Mouse (Mus musculus) embryonic facial prominence, embryonic 14.5 days (tissue): Measurements from ENCODE around the gene Msi2. TPM values are rescaled to one million over a fixed set of nuclear protein-coding genes. Genes with fewer than 3 reads are reported as not detected.

Experiments
- ATAC-seq: fragments of 200-750 bp; cut with Nextera tagmentation; 2 replicates; pipeline ENCODE4 v1.8.0; 2017; ENCODE audit warnings: low read depth, moderate number of reproducible peaks, moderate TSS enrichment
- DNase-seq: peaks from one replicate; pipeline ENCODE4 v3.0.0-alpha.2; 2015; ENCODE audit warnings: low spot score
- H3K27ac ChIP-seq: fragments of 300-500 bp; sonication (generic); replicated peaks from 2 replicates; pipeline ENCODE4 v1.5.1; 2014; ENCODE audit warnings: low read depth, mild to moderate bottlenecking, low read length, moderate library complexity
- H3K27me3 ChIP-seq: fragments of 300-500 bp; sonication (generic); replicated peaks from 2 replicates; pipeline ENCODE4 v1.6.1; 2014; ENCODE audit warnings: low read length; ENCODE audit not compliant: control insufficient read depth, insufficient read depth
- H3K36me3 ChIP-seq: fragments of 300-500 bp; sonication (generic); 2 replicates; pipeline ENCODE4 v1.6.1; 2014; ENCODE audit warnings: low read length, mixed read lengths; ENCODE audit not compliant: control insufficient read depth, insufficient read depth
- H3K4me1 ChIP-seq: fragments of 300-500 bp; sonication (generic); 2 replicates; pipeline ENCODE4 v1.6.1; 2014; ENCODE audit warnings: antibody characterized with exemption, low read length; ENCODE audit not compliant: control insufficient read depth, insufficient read depth
- H3K4me2 ChIP-seq: fragments of 300-500 bp; sonication (generic); 2 replicates; pipeline ENCODE4 v1.6.1; 2014; ENCODE audit warnings: low read depth, mild to moderate bottlenecking, low read length, moderate library complexity, mixed read lengths
- H3K4me3 ChIP-seq: fragments of 300-500 bp; sonication (generic); 2 replicates; pipeline ENCODE4 v1.5.1; 2014; ENCODE audit warnings: low read depth, mild to moderate bottlenecking, low read length
- H3K9ac ChIP-seq: fragments of 300-500 bp; sonication (generic); 2 replicates; pipeline ENCODE4 v1.6.1; 2014; ENCODE audit warnings: low read depth, mild to moderate bottlenecking, low read length, moderate library complexity, mixed read lengths
- H3K9me3 ChIP-seq: fragments of 300-500 bp; sonication (generic); 2 replicates; pipeline ENCODE4 v1.6.1; 2016; ENCODE audit warnings: low read length; ENCODE audit not compliant: control insufficient read depth
- WGBS: fragments of 180-500 bp; shearing (Covaris S2); extraction: QIAGEN DNeasy Blood & Tissue Kit; methylation state at CpG from one replicate; pipeline ENCODE4 v1.1.7; 2014; 5-methylcytosine and 5-hydroxymethylcytosine counted together
- polyA plus RNA-seq: library from polyadenylated mRNA; unstranded; fragments of >200 nt; fragmentation: Nextera tagmentation; extraction: Ambion mirVana; gene quantifications from 2 replicates; pipeline ENCODE4 v1.2.1, GENCODE M21; 2014

Gene Msi2
- polyA plus RNA-seq, 1 experiment from 2014 or later = 15.2 TPM

DNA sequence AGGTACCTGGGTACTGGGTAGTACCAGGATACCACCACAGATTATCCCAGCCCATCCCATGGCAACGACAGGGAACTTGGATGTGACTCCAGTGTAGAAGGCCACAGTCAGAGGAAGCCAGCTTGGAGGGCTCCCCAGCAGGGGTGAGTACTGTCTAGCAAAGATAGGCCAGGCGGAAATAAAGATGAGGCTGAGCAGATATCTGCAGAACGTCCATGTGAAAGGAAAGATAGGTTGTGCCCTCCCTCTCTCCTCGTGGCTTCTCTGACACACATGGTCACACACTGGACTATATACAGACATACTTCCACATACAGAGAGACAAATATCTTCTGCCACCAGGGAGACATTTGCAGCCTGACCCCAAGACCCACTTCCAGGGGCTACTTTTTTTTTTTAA, 350.8 kb downstream of the Msi2 start:
- 89% methylated on average over 4 of the region's 4 CpGs for WGBS
- H3K36me3 ChIP-seq = peaks cover 23% of the 10 kb centered on the region; the same call in 1 of the 2 replicates
- no peak overlapping the region for H3K27ac ChIP-seq
- H3K9ac ChIP-seq = no peak overlapping the region
- ATAC-seq (no peak), DNase-seq (no peak)
- H3K4me1 ChIP-seq = no peaks in the 10 kb centered on the region
- no peak overlapping the region for H3K4me3 ChIP-seq
- no peaks in the 10 kb centered on the region for H3K9me3 ChIP-seq
- H3K4me2 ChIP-seq = no peak overlapping the region
- H3K27me3 ChIP-seq = no peaks in the 10 kb centered on the region

DNA sequence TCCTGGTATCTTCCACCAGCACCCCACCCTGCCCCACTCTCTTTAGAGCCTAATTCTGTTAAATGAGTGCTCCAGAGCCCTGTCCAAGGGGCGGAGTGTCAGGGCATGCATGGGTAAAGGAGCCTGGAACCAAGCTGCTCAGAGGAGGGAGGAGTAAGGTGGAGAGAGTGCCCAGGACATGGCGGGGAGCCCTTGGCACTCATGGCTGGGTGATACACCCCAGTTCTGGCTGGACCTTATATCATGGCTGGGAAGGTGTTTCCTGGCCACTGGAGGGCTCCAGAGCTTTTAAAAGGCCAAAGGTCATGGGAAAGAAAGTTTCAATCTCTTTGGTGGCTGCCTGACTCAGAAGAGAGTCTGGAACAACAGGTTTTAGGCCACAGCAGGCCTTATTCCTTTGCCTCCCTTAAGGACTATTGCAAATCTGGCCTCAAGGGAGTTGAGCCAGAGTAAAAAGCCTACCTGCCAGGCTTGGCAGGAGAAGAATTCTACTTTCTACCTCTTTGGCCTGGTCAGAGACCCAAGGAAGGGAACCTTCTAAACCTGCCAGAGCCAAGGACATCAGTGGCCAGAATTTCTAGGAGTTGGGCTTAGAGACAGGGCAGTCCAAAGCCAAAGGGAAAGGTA, 352.3 kb downstream of the Msi2 start:
- H3K9me3 ChIP-seq = no peaks in the 10 kb centered on the region
- peaks cover 24% of the 10 kb centered on the region; the same call in 1 of the 2 replicates for H3K36me3 ChIP-seq
- no peak overlapping the region for H3K4me2 ChIP-seq
- no peaks in the 10 kb centered on the region for H3K4me1 ChIP-seq
- no peak overlapping the region for H3K4me3 ChIP-seq
- ATAC-seq = no peak
- H3K27ac ChIP-seq = no peak overlapping the region
- DNase-seq = no peak
- H3K9ac ChIP-seq = no peak overlapping the region
- WGBS = 97% methylated on average over 2 of the region's 2 CpGs
- no peaks in the 10 kb centered on the region for H3K27me3 ChIP-seq

- Histone ChIP-seq H3K4me1 (no peaks in the 10 kb centered on the region), H3K4me2 (no peak overlapping the region), H3K9ac (no peak overlapping the region), H3K27me3 (no peaks in the 10 kb centered on the region), H3K36me3 (peaks cover 24% of the 10 kb centered on the region; the same call in 1 of the 2 replicates), H3K4me3 (no peak overlapping the region), H3K27ac (no peak overlapping the region), H3K9me3 (no peaks in the 10 kb centered on the region)
- WGBS = 96% methylated on average over 3 of the region's 3 CpGs
- no peak for DNase-seq
- no peak for ATAC-seq
Measured at GRCm38 (mm10) chr11:88364231-88364630, 354.1 kb downstream of the Msi2 start.

DNA sequence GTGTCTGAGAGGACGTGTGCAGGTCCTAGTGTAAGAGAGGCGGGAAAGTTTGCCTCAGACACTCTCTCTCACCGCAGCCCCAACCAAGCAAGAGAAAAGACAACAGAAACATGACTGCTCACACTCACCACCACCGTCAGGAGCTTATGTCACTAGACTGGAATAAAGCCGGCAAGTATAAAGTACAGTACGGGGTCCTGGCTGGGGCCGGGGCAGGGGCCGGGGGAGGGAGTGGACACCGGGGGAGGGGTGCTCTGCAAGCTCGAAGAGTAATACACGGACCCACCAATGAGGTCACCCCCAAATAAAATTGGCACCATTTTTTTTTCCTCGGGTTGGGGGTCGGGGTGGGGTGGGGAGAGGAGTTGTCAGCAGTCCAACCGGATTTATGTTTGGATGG, 354.8 kb downstream of the Msi2 start:
- 80% methylated on average over 14 of the region's 14 CpGs for WGBS
- Histone ChIP-seq H3K9ac (no peak overlapping the region), H3K4me1 (no peaks in the 10 kb centered on the region), H3K27ac (no peak overlapping the region), H3K4me2 (no peak overlapping the region), H3K27me3 (no peaks in the 10 kb centered on the region), H3K36me3 (peaks cover 24% of the 10 kb centered on the region; the same call in 1 of the 2 replicates), H3K9me3 (no peaks in the 10 kb centered on the region), H3K4me3 (no peak overlapping the region)
- ATAC-seq = no peak
- no peak for DNase-seq

DNA sequence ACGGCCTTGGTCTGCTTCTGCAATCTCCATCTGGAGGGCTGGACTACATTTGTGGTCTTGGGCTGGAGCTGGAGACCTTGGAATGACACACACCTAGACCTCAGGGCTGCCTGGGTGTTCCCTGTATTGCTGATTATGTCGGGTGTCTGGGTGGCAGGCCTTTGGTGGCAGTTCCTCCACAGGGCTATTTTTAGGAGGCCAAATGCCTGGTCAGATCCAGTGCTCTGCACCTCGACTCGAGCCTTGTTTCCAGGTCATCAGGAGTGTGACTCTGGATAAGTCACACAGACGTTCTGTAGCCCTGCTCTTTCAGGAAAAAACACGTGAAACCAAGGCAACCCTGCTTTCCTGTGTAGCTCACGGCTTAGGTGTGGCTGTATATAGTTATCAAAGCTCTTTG, 358.6 kb downstream of the Msi2 start:
- H3K36me3 ChIP-seq = peaks cover 11% of the 10 kb centered on the region; the same call in 1 of the 2 replicates
- no peaks in the 10 kb centered on the region for H3K9me3 ChIP-seq
- DNase-seq (no peak), ATAC-seq (no peak)
- no peak overlapping the region for H3K4me2 ChIP-seq
- WGBS = 81% methylated on average over 7 of the region's 7 CpGs
- H3K4me1 ChIP-seq = peaks cover 6% of the 10 kb centered on the region; the same call in 1 of the 2 replicates
- no peak overlapping the region for H3K4me3 ChIP-seq
- H3K9ac ChIP-seq = no peak overlapping the region
- H3K27me3 ChIP-seq = no peaks in the 10 kb centered on the region
- no peak overlapping the region for H3K27ac ChIP-seq

DNA sequence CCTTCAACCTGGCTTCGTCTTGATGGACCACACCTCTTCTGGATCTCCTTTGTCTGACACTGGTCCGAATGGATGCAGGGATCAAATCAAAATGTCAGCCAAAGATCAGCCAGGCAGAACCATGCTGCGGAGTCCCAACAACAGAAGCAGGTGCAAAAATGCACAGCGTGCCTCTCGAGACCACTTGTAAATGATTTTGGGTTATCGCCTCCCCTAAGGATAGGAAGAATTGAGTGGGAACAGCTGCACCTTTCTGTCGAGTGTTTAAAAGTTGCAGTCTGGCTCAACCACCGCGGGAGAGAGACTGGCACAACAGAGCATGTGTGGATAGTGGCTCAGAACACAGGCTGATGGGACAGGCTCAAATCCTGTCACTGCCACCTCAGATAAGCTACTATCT, 361.0 kb downstream of the Msi2 start:
- H3K27me3 ChIP-seq = no peaks in the 10 kb centered on the region
- H3K9me3 ChIP-seq = no peaks in the 10 kb centered on the region
- H3K4me3 ChIP-seq = no peak overlapping the region
- H3K4me2 ChIP-seq = no peak overlapping the region
- WGBS = 48% methylated on average over 9 of the region's 9 CpGs
- H3K36me3 ChIP-seq = peaks cover 7% of the 10 kb centered on the region; the same call in 1 of the 2 replicates
- H3K27ac ChIP-seq = peak overlapping the region; percentile 39; the same call in 1 of the 2 replicates
- no peak for ATAC-seq
- H3K9ac ChIP-seq = no peak overlapping the region
- peaks cover 6% of the 10 kb centered on the region; the same call in 1 of the 2 replicates for H3K4me1 ChIP-seq
- DNase-seq = peak; percentile 28

DNA sequence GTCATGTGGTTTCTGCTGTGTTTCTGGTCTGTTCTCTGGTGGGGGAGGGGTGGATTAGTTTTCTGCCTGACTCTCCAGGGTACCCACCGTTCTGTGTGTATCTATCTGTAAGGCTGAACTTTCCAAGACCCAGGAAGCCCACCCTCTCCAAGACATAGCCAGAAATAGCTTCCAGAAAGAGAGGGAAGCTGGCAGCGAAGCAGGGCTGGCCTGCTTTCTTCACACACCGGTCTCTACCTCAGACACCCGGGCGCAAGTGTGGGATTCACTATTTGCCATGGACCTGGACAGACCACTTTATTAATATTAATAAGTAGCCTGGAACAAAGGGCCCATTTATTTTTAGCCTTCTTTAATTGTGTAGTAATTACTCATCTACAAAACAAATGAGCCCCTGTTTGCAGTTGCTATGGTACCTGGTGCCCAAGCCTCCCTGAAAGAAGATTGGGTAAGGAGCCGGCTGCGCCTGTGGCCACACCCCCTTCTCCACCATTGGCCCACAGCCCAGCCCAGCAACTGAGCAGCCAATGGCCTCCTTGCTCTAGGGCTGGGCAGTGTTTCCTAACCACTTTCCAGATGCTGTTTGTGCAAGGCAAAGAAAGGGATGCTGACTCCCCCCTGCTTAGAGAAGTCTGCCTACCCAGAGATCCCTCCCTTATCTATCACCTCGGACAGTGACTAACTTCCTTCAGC, 361.6 kb downstream of the Msi2 start:
- no peak overlapping the region for H3K4me2 ChIP-seq
- WGBS = 44% methylated on average over 8 of the region's 8 CpGs
- peaks cover 7% of the 10 kb centered on the region; the same call in 1 of the 2 replicates for H3K36me3 ChIP-seq
- no peaks in the 10 kb centered on the region for H3K9me3 ChIP-seq
- peak overlapping the region; percentile 39; the same call in 1 of the 2 replicates for H3K27ac ChIP-seq
- DNase-seq (peak; percentile 85), ATAC-seq (peak; percentile 92)
- H3K27me3 ChIP-seq = no peaks in the 10 kb centered on the region
- no peak overlapping the region for H3K9ac ChIP-seq
- no peak overlapping the region for H3K4me3 ChIP-seq
- H3K4me1 ChIP-seq = peaks cover 6% of the 10 kb centered on the region; the same call in 1 of the 2 replicates

DNA sequence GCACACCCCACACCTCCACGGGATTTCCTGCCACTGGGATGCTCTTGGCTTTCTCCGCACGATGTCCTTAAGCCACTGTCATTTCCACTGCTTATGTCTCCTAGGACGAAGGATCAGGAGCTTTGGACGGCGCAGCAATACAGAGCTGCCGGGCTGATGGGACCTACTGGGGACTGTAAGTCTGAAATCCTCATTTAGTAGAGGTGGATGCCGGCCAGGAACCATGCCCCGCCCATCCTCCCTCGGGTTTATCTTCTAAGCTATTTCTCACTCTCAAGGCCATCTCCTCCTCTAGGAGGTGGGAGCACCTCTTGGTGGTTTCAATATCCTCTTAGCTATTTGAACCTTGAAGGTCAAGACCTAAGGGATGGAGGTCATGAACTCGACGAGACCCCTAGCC, 362.3 kb downstream of the Msi2 start:
- Histone ChIP-seq H3K4me3 (no peak overlapping the region), H3K9ac (no peak overlapping the region), H3K4me2 (no peak overlapping the region), H3K27me3 (no peaks in the 10 kb centered on the region), H3K9me3 (no peaks in the 10 kb centered on the region), H3K36me3 (peaks cover 7% of the 10 kb centered on the region; the same call in 1 of the 2 replicates), H3K4me1 (peaks cover 6% of the 10 kb centered on the region; the same call in 1 of the 2 replicates), H3K27ac (no peak overlapping the region)
- ATAC-seq (no peak), DNase-seq (no peak)
- 74% methylated on average over 12 of the region's 12 CpGs for WGBS
